Mouse (Mus musculus): ENCODE data around the gene Rfc2.
"Not testable (repeated sequence)": the region's sequence is repeated elsewhere in the genome, so short reads cannot be mapped to it uniquely, and the experiment has no call there.

The Rfc2 gene

DNA sequence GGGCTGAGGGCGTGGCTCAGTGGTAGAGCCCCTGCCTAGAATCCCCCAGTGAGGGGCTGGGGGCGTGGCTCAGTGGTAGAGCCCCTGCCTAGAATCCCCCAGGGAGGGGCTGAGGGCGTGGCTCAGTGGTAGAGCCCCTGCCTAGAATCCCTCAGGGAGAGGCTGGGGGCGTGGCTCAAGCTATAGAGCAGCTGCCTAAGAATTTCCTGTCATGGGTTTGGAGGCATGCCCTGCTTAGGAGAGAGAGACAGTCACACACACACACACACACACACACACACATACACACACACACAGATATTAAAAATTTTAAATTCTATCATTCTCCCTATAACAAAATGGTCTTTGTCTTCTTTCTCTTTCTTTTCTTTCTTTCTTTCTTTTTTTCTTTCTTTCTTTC lies 67.8 kb downstream of the Rfc2 start:
- not testable (repeated sequence) for DNase-seq (ENCODE audit: low spot score in 2 of 2)

- DNase-seq (ENCODE audit: low spot score in 2 of 2) = no peak
Observed at GRCm38 (mm10) chr5:134650926-134651325, 69.8 kb downstream of the Rfc2 start.

Data from right cerebral cortex, postnatal 36 days (tissue).